Mouse (Mus musculus): ENCODE data around the gene Olfr69.
"Not testable (repeated sequence)": the region's sequence is repeated elsewhere in the genome, so short reads cannot be mapped to it uniquely, and the experiment has no call there.

DNA sequence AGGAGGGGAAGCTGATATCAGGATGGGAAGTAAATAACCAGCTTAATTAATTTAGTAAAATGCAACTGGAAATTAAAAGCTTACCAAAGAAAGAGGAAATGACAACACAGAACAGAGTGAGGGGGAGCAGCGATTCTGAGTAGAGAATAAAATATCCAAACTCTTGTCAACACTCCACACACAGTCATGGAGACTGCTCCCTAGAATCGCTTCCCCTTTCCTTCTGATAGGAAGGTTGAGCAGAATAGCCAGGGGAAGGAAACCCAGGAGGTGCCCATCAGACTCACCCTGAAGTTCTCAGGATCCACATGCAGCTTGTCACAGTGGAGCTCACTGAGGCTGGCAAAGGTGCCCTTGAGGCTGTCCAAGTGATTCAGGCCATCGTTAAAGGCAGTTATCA, 41.8 kb upstream of the Olfr69 start:
- not testable (repeated sequence) for TF ChIP-seq POLR2A (IDR thresholded peaks at IDR 0.05; ENCODE audit: borderline replicate concordance, low read depth, low read length); CTCF (IDR thresholded peaks at IDR 0.05; ENCODE audit: low read depth, low read length)

All from bone marrow macrophage, adult 2 months (primary cell).